Mouse (Mus musculus) erythroid progenitor cell, adult 5-6 weeks (primary cell): Measurements from ENCODE around the gene Sart1. TPM values are rescaled to one million over a fixed set of nuclear protein-coding genes. Genes with fewer than 3 reads are reported as not detected.

Source experiments
- ATAC-seq: replicated peaks from 2 replicates; pipeline ENCODE4 v1.8.0; 2016; ENCODE audit warnings: moderate number of reproducible peaks, mild to moderate bottlenecking, moderate TSS enrichment, inconsistent platforms; ENCODE audit not compliant: poor library complexity, low FRiP score, severe bottlenecking
- total RNA-seq, 2 experiments: library from RNA; stranded (forward) in 1 of 2; stranded (reverse) in 1 of 2; fragments of 150-400 nt in 1 of 2; fragments of 186-747, 209-891 nt in 1 of 2; gene quantifications; 2 replicates each; pipeline versions ENCODE4 v1.2.3 to v1.2.4; 2015 to 2017; ENCODE audit warnings: low replicate concordance in 2 of 2

Sart1 gene
- 73.4 and 90.8 TPM in 2 replicates for total RNA-seq (2015; ENCODE audit: low replicate concordance)
- total RNA-seq (2017; ENCODE audit: low replicate concordance) = 62.2 and 94.3 TPM in 2 replicates

- ATAC-seq = peak; percentile 96
Observed at GRCm38 (mm10) chr19:5388588-5389242, at the start of gene Sart1. TSS of gene Sart1 (minus strand) at chr19:5388703.

- no peak for ATAC-seq
Observed at GRCm38 (mm10) chr19:5433951-5434350, 45.4 kb upstream of the Sart1 start.

- no peak for ATAC-seq
Observed at GRCm38 (mm10) chr19:5432992-5433852, 44.7 kb upstream of the Sart1 start.

- ATAC-seq = no peak
Observed at GRCm38 (mm10) chr19:5431911-5432464, 43.5 kb upstream of the Sart1 start.

GRCm38 (mm10) chr19:5430408-5430807 is 41.9 kb upstream of the Sart1 start:
- ATAC-seq = no peak

GRCm38 (mm10) chr19:5429806-5430205 is 41.3 kb upstream of the Sart1 start:
- no peak for ATAC-seq

GRCm38 (mm10) chr19:5429219-5429618 is 40.7 kb upstream of the Sart1 start:
- ATAC-seq = no peak

- ATAC-seq = no peak
Observed at GRCm38 (mm10) chr19:5428083-5428482, 39.6 kb upstream of the Sart1 start.

GRCm38 (mm10) chr19:5426640-5427290 is 38.3 kb upstream of the Sart1 start:
- no peak for ATAC-seq

GRCm38 (mm10) chr19:5425906-5426565 is 37.5 kb upstream of the Sart1 start:
- ATAC-seq = no peak

- ATAC-seq = peak; percentile 78
Observed at GRCm38 (mm10) chr19:5424782-5425741, 36.6 kb upstream of the Sart1 start, which contains the start of the genes Drap1 and AI837181. TSS of gene Drap1 (minus strand) at chr19:5424979. TSS of gene AI837181 (plus strand) at chr19:5425144.

- peak; percentile 23 for ATAC-seq
Observed at GRCm38 (mm10) chr19:5424092-5424781, 35.7 kb upstream of the Sart1 start.

GRCm38 (mm10) chr19:5423561-5423960 is 35.1 kb upstream of the Sart1 start:
- ATAC-seq = no peak

GRCm38 (mm10) chr19:5422895-5423443 is 34.5 kb upstream of the Sart1 start:
- no peak for ATAC-seq

GRCm38 (mm10) chr19:5422267-5422666 is 33.8 kb upstream of the Sart1 start:
- no peak for ATAC-seq

GRCm38 (mm10) chr19:5421784-5422183 is 33.3 kb upstream of the Sart1 start:
- ATAC-seq = no peak

- ATAC-seq = no peak
Observed at GRCm38 (mm10) chr19:5420579-5420978, 32.1 kb upstream of the Sart1 start.

GRCm38 (mm10) chr19:5419630-5420029 is 31.1 kb upstream of the Sart1 start:
- ATAC-seq = no peak
